Mouse (Mus musculus): Measurements from ENCODE around the gene Gm5640.
"Not testable (repeated sequence)": the region's sequence is repeated elsewhere in the genome, so short reads cannot be mapped to it uniquely, and the experiment has no call there.

Gene Gm5640

GRCm38 (mm10) chrX:74645466-74646323, at the start of gene Gm5640:
TSS of gene Gm5640 (minus strand) at chrX:74645635.
- not testable (repeated sequence) for DNase-seq (ENCODE audit: low read depth, low spot score)

GRCm38 (mm10) chrX:74646393-74646792, 958 bp upstream of the Gm5640 start:
- not testable (repeated sequence) for DNase-seq (ENCODE audit: low read depth, low spot score)

- no peak for DNase-seq (ENCODE audit: low read depth, low spot score)
Measured at GRCm38 (mm10) chrX:74592379-74592778, 53.1 kb downstream of the Gm5640 start, which contains the start of gene Olfr1325. TSS of gene Olfr1325 (plus strand) at chrX:74592679.

Measured in WW6 (cell line).